Mouse (Mus musculus): ENCODE data around the gene 4931406C07Rik. TPM values are rescaled to one million over a fixed set of nuclear protein-coding genes. Genes with fewer than 3 reads are reported as not detected.

The 4931406C07Rik gene
- polyA plus RNA-seq, 1 experiment from 2014 or later = 29.4 TPM

DNA sequence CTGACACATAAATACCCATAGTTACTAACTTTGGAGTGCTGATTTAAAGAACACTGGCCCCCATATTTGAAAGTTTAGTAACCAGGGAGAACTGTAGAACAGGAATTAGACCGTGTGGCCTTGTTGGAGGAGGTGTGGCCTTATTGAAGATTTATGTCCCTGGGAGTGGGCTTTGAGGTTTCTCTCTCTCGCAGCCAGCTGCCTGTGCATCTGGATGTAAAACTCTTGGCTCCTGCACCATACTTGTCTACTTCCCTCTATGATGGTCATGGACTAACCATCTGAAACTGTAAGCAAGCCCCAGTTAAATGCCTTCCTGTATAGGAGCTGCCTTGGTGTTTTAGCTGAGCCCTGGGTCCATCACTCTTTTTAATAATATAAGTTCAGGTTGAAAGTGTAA, 7.8 kb downstream of the 4931406C07Rik start:
- H3K4me2 ChIP-seq (replicated peaks; ENCODE audit: low read depth, low read length) = no peak overlapping the region
- ATAC-seq (ENCODE audit: low FRiP score, low TSS enrichment) = no peak
- no peak overlapping the region for H3K9ac ChIP-seq (replicated peaks; ENCODE audit: low read length)

DNA sequence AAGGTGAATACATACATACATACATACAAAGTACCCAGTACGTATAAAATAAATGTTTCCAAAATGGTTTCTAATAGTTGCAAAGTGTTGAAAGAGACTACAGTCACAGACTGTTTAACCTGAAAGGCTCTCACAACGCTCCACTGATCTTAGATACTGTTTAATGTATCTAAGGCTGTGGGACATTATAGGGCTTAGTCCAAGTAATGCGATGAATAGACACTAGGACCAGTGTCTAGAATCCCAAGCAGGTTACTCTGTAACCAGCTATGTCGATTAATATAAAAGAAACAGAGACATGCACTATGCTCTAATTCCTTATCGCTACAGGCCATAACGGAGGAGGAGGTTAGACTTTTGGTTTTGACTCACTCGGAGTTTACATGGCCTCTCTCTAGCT, 9.1 kb downstream of the 4931406C07Rik start:
- peak overlapping the region; percentile 73 for H3K27ac ChIP-seq (ENCODE audit: low read length)
- ATAC-seq (ENCODE audit: low FRiP score, low TSS enrichment) = peak; percentile 87
- peaks cover 9% of the 10 kb centered on the region; the same call in 1 of the 2 replicates for H3K4me1 ChIP-seq (ENCODE audit: insufficient read depth, low read length)
- H3K27me3 ChIP-seq (ENCODE audit: insufficient read depth, low read length) = no peaks in the 10 kb centered on the region
- H3K9me3 ChIP-seq (ENCODE audit: low read length) = no peaks in the 10 kb centered on the region
- no peak overlapping the region for H3K4me3 ChIP-seq (ENCODE audit: low read length)
- no peak overlapping the region for H3K9ac ChIP-seq (replicated peaks; ENCODE audit: low read length)
- no peak overlapping the region for H3K4me2 ChIP-seq (replicated peaks; ENCODE audit: low read depth, low read length)
- 0 out of 2 replicates have a peak, but pooled peaks cover 6% of the 10 kb centered on the region for H3K36me3 ChIP-seq (ENCODE audit: insufficient read depth, low read length)
- 71% methylated on average over 7 of the region's 7 CpGs for WGBS

More for the DNA sequence above, 7.8 kb downstream of the 4931406C07Rik start:
- WGBS = 8% methylated on average over 2 of the region's 2 CpGs
- H3K4me3 ChIP-seq (ENCODE audit: low read length) = no peak overlapping the region
- no peaks in the 10 kb centered on the region for H3K9me3 ChIP-seq (ENCODE audit: low read length)
- H3K4me1 ChIP-seq (ENCODE audit: insufficient read depth, low read length) = peaks cover 13% of the 10 kb centered on the region; the same call in 1 of the 2 replicates
- H3K27ac ChIP-seq (ENCODE audit: low read length) = no peak overlapping the region
- H3K27me3 ChIP-seq (ENCODE audit: insufficient read depth, low read length) = no peaks in the 10 kb centered on the region
- H3K36me3 ChIP-seq (ENCODE audit: insufficient read depth, low read length) = no peaks in the 10 kb centered on the region

DNA sequence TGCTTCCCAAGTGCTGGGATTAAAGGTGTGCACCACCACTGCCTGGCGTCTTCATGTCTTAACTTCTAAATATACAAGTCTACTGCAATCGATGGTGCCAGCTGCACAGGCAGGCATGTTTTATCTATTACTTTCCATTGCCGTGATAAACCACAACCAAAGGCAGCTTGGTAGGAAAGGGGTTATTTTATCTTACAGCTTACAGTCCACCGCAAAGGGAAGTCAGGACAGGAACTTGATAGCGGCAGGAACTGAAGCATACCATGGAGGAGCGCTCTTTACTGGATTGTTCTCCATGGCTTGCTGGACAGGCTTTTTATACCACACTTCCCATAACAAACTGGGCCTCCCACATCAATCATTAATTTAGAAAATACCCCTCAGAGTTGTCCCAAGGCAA, 17.0 kb downstream of the 4931406C07Rik start:
- no peaks in the 10 kb centered on the region for H3K27me3 ChIP-seq (ENCODE audit: insufficient read depth, low read length)
- H3K4me3 ChIP-seq (ENCODE audit: low read length) = no peak overlapping the region
- 72% methylated on average over 6 of the region's 6 CpGs for WGBS
- no peak overlapping the region for H3K9ac ChIP-seq (replicated peaks; ENCODE audit: low read length)
- no peak overlapping the region for H3K27ac ChIP-seq (ENCODE audit: low read length)
- no peaks in the 10 kb centered on the region for H3K4me1 ChIP-seq (ENCODE audit: insufficient read depth, low read length)
- ATAC-seq (ENCODE audit: low FRiP score, low TSS enrichment) = no peak
- H3K9me3 ChIP-seq (ENCODE audit: low read length) = no peaks in the 10 kb centered on the region
- no peak overlapping the region for H3K4me2 ChIP-seq (replicated peaks; ENCODE audit: low read depth, low read length)
- peaks cover 13% of the 10 kb centered on the region; the same call in 1 of the 2 replicates for H3K36me3 ChIP-seq (ENCODE audit: insufficient read depth, low read length)

DNA sequence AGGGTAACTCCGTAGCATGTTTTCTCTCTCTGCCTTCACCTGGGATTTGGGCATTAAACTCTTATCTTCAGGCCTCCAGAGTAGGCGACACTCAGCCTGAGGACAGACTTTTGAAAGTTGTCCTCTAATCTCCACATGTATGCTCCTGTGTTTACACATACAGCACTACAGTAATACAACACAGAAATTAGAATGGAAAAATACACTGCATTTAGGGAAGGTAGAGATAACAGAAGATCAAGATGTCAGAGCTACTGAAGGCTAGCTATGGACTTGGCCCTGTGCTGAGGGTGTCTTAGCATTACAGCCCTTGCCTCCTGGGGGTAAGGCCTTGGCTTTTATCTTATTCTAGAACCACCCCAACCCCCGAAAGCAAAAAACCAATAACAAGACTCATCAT, 17.8 kb downstream of the 4931406C07Rik start:
- H3K4me2 ChIP-seq (replicated peaks; ENCODE audit: low read depth, low read length) = no peak overlapping the region
- H3K4me1 ChIP-seq (ENCODE audit: insufficient read depth, low read length) = no peaks in the 10 kb centered on the region
- ATAC-seq (ENCODE audit: low FRiP score, low TSS enrichment) = no peak
- H3K9me3 ChIP-seq (ENCODE audit: low read length) = no peaks in the 10 kb centered on the region
- no peak overlapping the region for H3K9ac ChIP-seq (replicated peaks; ENCODE audit: low read length)
- H3K4me3 ChIP-seq (ENCODE audit: low read length) = no peak overlapping the region
- WGBS = 83% methylated on average over 3 of the region's 3 CpGs
- no peaks in the 10 kb centered on the region for H3K27me3 ChIP-seq (ENCODE audit: insufficient read depth, low read length)
- no peak overlapping the region for H3K27ac ChIP-seq (ENCODE audit: low read length)
- H3K36me3 ChIP-seq (ENCODE audit: insufficient read depth, low read length) = peaks cover 13% of the 10 kb centered on the region; the same call in 1 of the 2 replicates

DNA sequence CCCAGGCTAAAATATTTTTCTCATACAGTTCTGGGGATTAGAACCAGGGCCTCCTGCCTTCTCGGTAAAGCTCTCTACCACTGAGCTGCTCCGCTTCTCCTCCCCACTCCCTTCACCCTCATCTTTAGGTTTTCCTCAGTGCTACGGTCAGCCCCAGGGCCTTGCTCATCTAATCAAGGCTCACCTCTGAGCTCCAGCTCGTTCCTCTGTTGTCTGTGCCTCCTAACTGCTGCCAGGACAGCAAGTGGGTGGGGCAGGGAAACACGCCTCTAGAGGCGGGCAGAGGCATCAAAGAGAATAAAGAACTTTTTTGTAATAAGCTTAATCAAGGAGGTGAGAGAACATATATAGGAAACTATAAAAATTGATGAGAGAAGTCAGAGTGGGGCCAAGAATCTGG, 18.4 kb downstream of the 4931406C07Rik start:
- no peak for ATAC-seq (ENCODE audit: low FRiP score, low TSS enrichment)
- Histone ChIP-seq H3K4me1 (ENCODE audit: insufficient read depth, low read length) (no peaks in the 10 kb centered on the region), H3K9ac (replicated peaks; ENCODE audit: low read length) (no peak overlapping the region), H3K4me2 (replicated peaks; ENCODE audit: low read depth, low read length) (no peak overlapping the region), H3K36me3 (ENCODE audit: insufficient read depth, low read length) (peaks cover 12% of the 10 kb centered on the region; the same call in 1 of the 2 replicates), H3K27ac (ENCODE audit: low read length) (no peak overlapping the region), H3K4me3 (ENCODE audit: low read length) (no peak overlapping the region), H3K27me3 (ENCODE audit: insufficient read depth, low read length) (no peaks in the 10 kb centered on the region), H3K9me3 (ENCODE audit: low read length) (no peaks in the 10 kb centered on the region)
- 63% methylated on average over 6 of the region's 6 CpGs for WGBS

DNA sequence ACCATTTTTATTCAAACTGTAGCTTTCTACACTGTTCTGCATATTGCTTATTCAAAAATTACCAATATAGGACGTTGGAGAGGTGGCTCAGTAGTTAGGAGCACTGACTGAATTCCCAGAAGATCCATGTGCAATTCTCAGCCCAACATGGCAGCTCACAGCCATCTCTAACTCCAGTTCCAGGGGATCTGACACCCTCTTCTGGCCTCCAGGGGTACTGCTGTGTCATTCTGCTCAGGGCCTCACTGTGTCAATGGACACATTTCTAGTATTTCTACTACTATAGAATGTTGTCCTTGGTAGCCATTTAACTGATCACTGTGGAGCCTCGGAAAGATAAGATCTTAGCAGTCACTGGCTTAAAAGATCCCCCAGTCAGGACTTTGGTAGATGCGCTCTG, 20.8 kb downstream of the 4931406C07Rik start:
- ATAC-seq (ENCODE audit: low FRiP score, low TSS enrichment) = no peak
- Histone ChIP-seq H3K4me2 (replicated peaks; ENCODE audit: low read depth, low read length) (no peak overlapping the region), H3K27ac (ENCODE audit: low read length) (no peak overlapping the region), H3K36me3 (ENCODE audit: insufficient read depth, low read length) (peaks cover 4% of the 10 kb centered on the region; the same call in 1 of the 2 replicates), H3K4me1 (ENCODE audit: insufficient read depth, low read length) (peaks cover 6% of the 10 kb centered on the region), H3K4me3 (ENCODE audit: low read length) (no peak overlapping the region), H3K27me3 (ENCODE audit: insufficient read depth, low read length) (no peaks in the 10 kb centered on the region), H3K9ac (replicated peaks; ENCODE audit: low read length) (no peak overlapping the region), H3K9me3 (ENCODE audit: low read length) (no peaks in the 10 kb centered on the region)
- 67% methylated on average over 3 of the region's 3 CpGs for WGBS

DNA sequence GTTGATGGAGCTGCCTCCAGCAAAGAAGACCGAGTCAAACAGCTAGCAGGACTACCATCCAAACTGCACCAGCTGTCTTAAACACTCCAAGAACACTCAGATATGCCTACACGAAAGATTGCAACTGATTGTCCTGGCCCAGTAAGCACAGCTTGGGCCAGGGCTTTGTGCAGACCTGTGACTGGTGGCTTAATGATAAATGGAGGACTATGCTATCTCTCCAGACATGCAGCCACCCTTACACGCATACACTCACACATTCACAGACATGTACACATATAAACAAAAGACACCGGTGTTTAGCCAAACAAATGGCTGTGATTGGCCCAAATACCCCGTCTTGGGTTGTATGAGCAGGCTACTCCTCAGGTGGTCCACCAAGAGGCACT, 25.8 kb downstream of the 4931406C07Rik start:
- Histone ChIP-seq H3K27me3 (ENCODE audit: insufficient read depth, low read length) (no peaks in the 10 kb centered on the region), H3K9me3 (ENCODE audit: low read length) (no peaks in the 10 kb centered on the region), H3K4me3 (ENCODE audit: low read length) (peak overlapping the region; percentile 96), H3K4me2 (replicated peaks; ENCODE audit: low read depth, low read length) (peak overlapping the region; percentile 71), H3K27ac (ENCODE audit: low read length) (peak overlapping the region; percentile 63), H3K9ac (replicated peaks; ENCODE audit: low read length) (peak overlapping the region; percentile 96), H3K4me1 (ENCODE audit: insufficient read depth, low read length) (peaks cover 20% of the 10 kb centered on the region), H3K36me3 (ENCODE audit: insufficient read depth, low read length) (peaks cover 13% of the 10 kb centered on the region)
- 47% methylated on average over 5 of the region's 5 CpGs for WGBS
- ATAC-seq (ENCODE audit: low FRiP score, low TSS enrichment) = 0 out of 2 replicates have a peak, but pooled peaks have one; percentile 21

DNA sequence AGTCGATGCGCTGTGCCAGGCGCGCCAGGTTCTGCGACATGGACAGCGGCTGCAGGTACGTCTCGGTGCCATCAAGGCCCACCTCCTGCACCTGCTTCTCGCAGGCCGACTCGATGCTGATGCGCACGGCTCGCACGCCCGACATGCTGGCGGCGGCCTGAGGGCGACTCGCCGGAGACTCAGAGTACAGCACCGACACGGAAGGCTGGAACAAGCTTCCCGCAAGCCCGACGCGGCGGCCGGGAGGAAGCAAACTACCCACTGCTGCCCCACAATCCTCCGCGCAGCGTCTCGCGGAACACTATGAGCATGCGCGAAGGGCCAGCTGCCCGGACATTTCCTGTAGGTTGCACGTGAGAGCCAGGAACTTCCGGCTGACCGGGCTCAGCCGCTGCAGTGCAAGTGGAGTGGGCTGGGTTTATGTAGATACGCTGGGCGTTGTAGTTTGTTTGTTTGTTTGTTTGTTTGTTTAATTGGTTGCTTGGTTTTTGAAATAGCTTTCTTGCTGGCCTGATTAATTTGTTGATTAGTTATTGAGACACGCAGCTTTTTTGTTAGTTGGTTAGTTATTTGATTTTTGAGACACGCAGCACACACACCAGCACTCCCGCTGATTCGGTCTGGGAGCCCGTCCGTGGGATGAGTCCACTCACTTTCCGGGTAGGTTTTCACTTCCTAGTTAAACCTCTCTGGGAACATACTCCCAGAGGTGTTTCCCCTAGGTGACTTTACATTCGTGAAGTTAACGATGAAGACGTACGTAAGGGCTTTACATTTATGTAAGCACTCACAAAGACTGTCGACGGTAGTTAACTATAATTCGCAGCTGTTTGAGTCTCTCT, 26.4 kb downstream of the 4931406C07Rik start, which contains the start of gene Med17:
Gene Med17, minus strand, starts transcription at position 283 of the 842 bp plus-strand sequence.
- Histone ChIP-seq H3K27me3 (ENCODE audit: insufficient read depth, low read length) (no peaks in the 10 kb centered on the region), H3K27ac (ENCODE audit: low read length) (peak within 1 kb of the TSS; percentile 88), H3K4me1 (ENCODE audit: insufficient read depth, low read length) (peaks cover 20% of the 10 kb centered on the region), H3K36me3 (ENCODE audit: insufficient read depth, low read length) (peaks cover 19% of the 10 kb centered on the region), H3K9ac (replicated peaks; ENCODE audit: low read length) (peak within 1 kb of the TSS; percentile 96), H3K4me2 (replicated peaks; ENCODE audit: low read depth, low read length) (peak within 1 kb of the TSS; percentile 71), H3K4me3 (ENCODE audit: low read length) (peak within 1 kb of the TSS; percentile 96), H3K9me3 (ENCODE audit: low read length) (no peaks in the 10 kb centered on the region)
- ATAC-seq (ENCODE audit: low FRiP score, low TSS enrichment) = peak; percentile 98
- under 1% methylated on average over 57 of the region's 57 CpGs for WGBS

DNA sequence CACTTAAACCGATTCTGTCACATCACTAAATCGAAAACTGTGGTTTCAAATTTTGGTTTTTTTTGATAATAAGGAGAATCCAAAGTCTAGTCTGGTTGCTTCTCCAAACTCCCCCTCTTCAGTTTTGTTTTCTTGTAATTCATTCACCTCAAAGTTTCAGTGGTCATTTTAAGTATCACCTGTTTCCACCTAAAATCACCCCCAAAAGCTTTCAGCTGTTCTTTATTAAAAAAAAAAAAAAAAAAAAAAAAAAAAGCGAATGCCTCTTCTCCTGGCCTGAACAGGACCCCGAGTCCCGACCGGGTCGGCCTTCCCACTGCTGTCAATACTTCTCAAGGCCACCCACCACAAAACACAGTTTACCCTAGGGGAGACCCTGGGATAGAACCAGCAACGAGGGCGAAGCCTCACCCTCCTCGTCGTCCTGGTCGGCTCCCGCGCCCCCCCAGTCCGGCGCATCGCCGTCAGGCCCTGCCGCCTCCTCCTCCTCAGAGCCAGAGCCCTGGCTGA, 27.1 kb downstream of the 4931406C07Rik start:
- 8% methylated on average over 19 of the region's 19 CpGs for WGBS
- Histone ChIP-seq H3K9ac (replicated peaks; ENCODE audit: low read length) (peak overlapping the region; percentile 96), H3K36me3 (ENCODE audit: insufficient read depth, low read length) (peaks cover 25% of the 10 kb centered on the region), H3K4me1 (ENCODE audit: insufficient read depth, low read length) (peaks cover 20% of the 10 kb centered on the region), H3K9me3 (ENCODE audit: low read length) (no peaks in the 10 kb centered on the region), H3K27ac (ENCODE audit: low read length) (peak overlapping the region; percentile 88), H3K27me3 (ENCODE audit: insufficient read depth, low read length) (no peaks in the 10 kb centered on the region), H3K4me3 (ENCODE audit: low read length) (peak overlapping the region; percentile 96), H3K4me2 (replicated peaks; ENCODE audit: low read depth, low read length) (peak overlapping the region; percentile 71)
- ATAC-seq (ENCODE audit: low FRiP score, low TSS enrichment) = no peak; the same call in 1 of the 2 replicates

DNA sequence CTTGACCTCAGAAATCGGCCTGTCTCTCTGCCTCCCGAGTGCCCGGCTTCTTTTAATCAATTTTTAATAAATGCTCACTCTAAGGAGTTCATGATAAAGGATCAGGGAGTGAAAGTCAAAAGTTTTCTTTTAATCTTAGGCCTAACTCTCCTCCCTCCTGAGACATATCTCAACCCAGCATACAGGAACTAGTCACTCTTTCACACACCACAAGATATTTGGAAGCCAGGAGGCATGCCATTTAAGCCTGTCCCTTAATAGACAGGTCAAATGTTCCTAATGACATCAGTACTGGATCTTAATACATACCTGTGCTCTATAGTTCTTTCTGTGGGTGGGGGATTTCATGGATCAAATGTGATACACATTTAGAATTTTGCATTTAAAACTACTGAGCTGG, 27.9 kb downstream of the 4931406C07Rik start:
- no peak overlapping the region for H3K9ac ChIP-seq (replicated peaks; ENCODE audit: low read length)
- no peak overlapping the region for H3K27ac ChIP-seq (ENCODE audit: low read length)
- H3K4me2 ChIP-seq (replicated peaks; ENCODE audit: low read depth, low read length) = peak overlapping the region; percentile 16; the same call in 1 of the 2 replicates
- H3K9me3 ChIP-seq (ENCODE audit: low read length) = no peaks in the 10 kb centered on the region
- H3K4me1 ChIP-seq (ENCODE audit: insufficient read depth, low read length) = peaks cover 20% of the 10 kb centered on the region
- no peak overlapping the region for H3K4me3 ChIP-seq (ENCODE audit: low read length)
- peaks cover 33% of the 10 kb centered on the region for H3K36me3 ChIP-seq (ENCODE audit: insufficient read depth, low read length)
- ATAC-seq (ENCODE audit: low FRiP score, low TSS enrichment) = no peak
- WGBS = 92% methylated on average over 3 of the region's 3 CpGs
- no peaks in the 10 kb centered on the region for H3K27me3 ChIP-seq (ENCODE audit: insufficient read depth, low read length)

Data from kidney, embryonic 16.5 days (tissue).